Mouse (Mus musculus) heart, postnatal 14 days (tissue): Measurements from ENCODE around the gene Isoc2b. TPM values are rescaled to one million over a fixed set of nuclear protein-coding genes. Genes with fewer than 3 reads are reported as not detected.

Source experiments
- total RNA-seq, 2 experiments: library from RNA; stranded (reverse); gene quantifications; 2 replicates each; pipeline ENCODE4 v1.2.3; 2021

Isoc2b gene
- total RNA-seq, 2 experiments from 2014 or later = 3.1 to 4.2 TPM

Other genes starting within 250 kb of the Isoc2b start
- 1 to 10 TPM; 6.8 to 7.4 TPM for gene Tmem86b, start 238.8 kb downstream of the Isoc2b start, total RNA-seq
- gene Ppp6r1, start 211.2 kb downstream of the Isoc2b start, total RNA-seq = 10 to 100 TPM; 73.7 to 78.8 TPM
- gene Hspbp1, start 185.2 kb downstream of the Isoc2b start, total RNA-seq = 10 to 100 TPM; 29.2 to 33.7 TPM
- 1 to 10 TPM; 1.6 to 1.8 TPM for gene Brsk1, start 179.7 kb downstream of the Isoc2b start, total RNA-seq
- gene Tmem150b, start 145.0 kb downstream of the Isoc2b start, total RNA-seq = not detected
- 10 to 100 TPM; 30.5 to 31.9 TPM for gene Kmt5c, start 130.1 kb downstream of the Isoc2b start, total RNA-seq
- 1 to 10 TPM; 5.2 to 7.0 TPM for gene Cox6b2, start 117.2 kb downstream of the Isoc2b start, total RNA-seq
- gene Fam71e2, start 99.0 kb downstream of the Isoc2b start, total RNA-seq = not detected
- under 1 TPM in 1 of 2 experiments, not detected in 1; 0.12 TPM for gene Il11, start 87.4 kb downstream of the Isoc2b start, total RNA-seq
- not detected for gene Tmem190, start 87.3 kb downstream of the Isoc2b start, total RNA-seq
- 1 to 10 TPM; 4.2 to 4.3 TPM for gene Tmem238, start 80.6 kb downstream of the Isoc2b start, total RNA-seq
- 100 to 1,000 TPM; 469 to 532 TPM for gene Rpl28, start 77.4 kb downstream of the Isoc2b start, total RNA-seq
- 100 to 1,000 TPM in 1 of 2 experiments, 10 to 100 TPM in 1; 97.9 to 112 TPM for gene Ube2s, start 57.7 kb downstream of the Isoc2b start, total RNA-seq
- under 1 TPM in 1 of 2 experiments, not detected in 1; 0.05 TPM for gene Shisa7, start 25.6 kb downstream of the Isoc2b start, total RNA-seq
- gene Isoc2a, start 6.9 kb upstream of the Isoc2b start, total RNA-seq = 10 to 100 TPM; 22.9 to 27.0 TPM
- gene Gm36210, start 36.3 kb upstream of the Isoc2b start, total RNA-seq = not detected
- 1 to 10 TPM; 9.4 to 9.6 TPM for gene Zfp628, start 45.0 kb upstream of the Isoc2b start, total RNA-seq
- gene Nat14, start 51.8 kb upstream of the Isoc2b start, total RNA-seq = 1 to 10 TPM; 5.9 to 6.1 TPM
- gene Ssc5d, start 55.5 kb upstream of the Isoc2b start, total RNA-seq = 1 to 10 TPM; 7.8 TPM
- gene Sbk2, start 94.1 kb upstream of the Isoc2b start, total RNA-seq = 10 to 100 TPM in 1 of 2 experiments, 1 to 10 TPM in 1; 4.2 to 11.6 TPM
- 10 to 100 TPM; 14.9 to 37.3 TPM for gene Sbk3, start 100.9 kb upstream of the Isoc2b start, total RNA-seq
- gene Zfp579, start 125.9 kb upstream of the Isoc2b start, total RNA-seq = 10 to 100 TPM; 14.3 to 18.1 TPM
- gene Zfp524, start 144.2 kb upstream of the Isoc2b start, total RNA-seq = 1 to 10 TPM; 8.1 to 8.6 TPM
- gene Fiz1, start 144.4 kb upstream of the Isoc2b start, total RNA-seq = 10 to 100 TPM; 17.0 to 20.2 TPM
- not detected for gene Gm44973, start 145.2 kb upstream of the Isoc2b start, total RNA-seq
- gene Zfp865, start 150.1 kb upstream of the Isoc2b start, total RNA-seq = 10 to 100 TPM; 18.2 to 19.9 TPM
- under 1 TPM; 0.17 TPM for gene Ccdc106, start 150.3 kb upstream of the Isoc2b start, total RNA-seq
- not detected for gene 4632433K11Rik, start 163.9 kb upstream of the Isoc2b start, total RNA-seq
- gene Zfp784, start 168.2 kb upstream of the Isoc2b start, total RNA-seq = 1 to 10 TPM; 5.0 to 6.6 TPM
- gene Zfp580, start 181.3 kb upstream of the Isoc2b start, total RNA-seq = 1 to 10 TPM; 5.5 to 7.9 TPM
- 10 to 100 TPM; 85.6 to 94.1 TPM for gene U2af2, start 191.9 kb upstream of the Isoc2b start, total RNA-seq
- 100 to 1,000 TPM; 181 TPM for gene Epn1, start 210.0 kb upstream of the Isoc2b start, total RNA-seq
- gene Rfpl4, start 246.7 kb upstream of the Isoc2b start, total RNA-seq = not detected